Mouse (Mus musculus) heart, postnatal 0 days (tissue): ENCODE data around the gene Kcnd2.

Experiments
- CTCF ChIP-seq: IDR thresholded peaks from 2 replicates; pipeline ENCODE4 v1.5.1; 2016; ENCODE audit warnings: antibody characterized with exemption, control low read depth, low read depth
- EP300 ChIP-seq: IDR thresholded peaks from 2 replicates; pipeline ENCODE4 v1.6.1; 2016; ENCODE audit warnings: antibody characterized with exemption, low read depth

DNA sequence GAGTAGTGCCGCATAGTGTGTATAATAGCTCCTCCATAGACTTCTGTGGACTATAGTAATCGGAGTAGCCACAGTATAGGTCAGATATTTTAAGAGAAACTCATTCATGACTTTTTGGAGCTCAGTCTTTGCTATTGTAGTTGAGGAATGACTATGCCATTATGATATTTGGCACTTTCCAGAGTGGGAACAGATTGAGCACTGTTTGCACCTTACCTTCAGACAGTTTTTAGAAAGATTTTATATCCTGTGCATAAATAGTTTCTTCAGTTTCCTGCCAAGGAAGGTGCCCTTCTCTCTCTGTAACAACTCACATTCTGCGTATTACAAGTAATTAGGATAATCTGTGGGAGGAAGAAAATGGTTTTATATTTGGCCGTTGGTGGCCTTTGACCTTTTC lies 89.6 kb downstream of the Kcnd2 start:
- TF ChIP-seq CTCF (no peak), EP300 (no peak)
